Mouse (Mus musculus) C2C12 (cell line): ENCODE results near the gene Ifnb1. TPM values are rescaled to one million over a fixed set of nuclear protein-coding genes. Genes with fewer than 3 reads are reported as not detected.
A peak's percentile ranks its signal among the peaks of the same experiment; 100 is the strongest.

Experiments
- H3K27me3 ChIP-seq: one replicate; pipeline ENCODE4 v1.6.1; 2011; ENCODE audit not compliant: control insufficient read depth, insufficient read depth, insufficient read length
- H3K36me3 ChIP-seq: one replicate; pipeline ENCODE4 v1.6.1; 2011; ENCODE audit not compliant: control insufficient read depth, insufficient read depth
- H3K4me3 ChIP-seq: one replicate; pipeline ENCODE4 v1.5.1; 2011; ENCODE audit warnings: mild to moderate bottlenecking, control low read depth; ENCODE audit not compliant: poor library complexity, insufficient read depth, severe bottlenecking
- H3K79me2 ChIP-seq: one replicate; pipeline ENCODE4 v1.6.1; 2011; ENCODE audit not compliant: control insufficient read depth, insufficient read depth
- H3K79me3 ChIP-seq: one replicate; pipeline ENCODE4 v1.6.1; 2011; ENCODE audit warnings: low read depth, control low read depth
- H3ac ChIP-seq: one replicate; pipeline ENCODE3; 2011; ENCODE audit warnings: low read depth; ENCODE audit not compliant: control insufficient read depth, insufficient read length
- CEBPB ChIP-seq: IDR thresholded peaks from one replicate; pipeline ENCODE4 v1.6.1; 2011; ENCODE audit warnings: low read depth, mild to moderate bottlenecking, control low read depth, moderate library complexity
- CTCF ChIP-seq: IDR thresholded peaks from one replicate; pipeline ENCODE4 v1.5.1; 2011; ENCODE audit not compliant: control insufficient read depth, insufficient read depth, insufficient read length
- FOSL1 ChIP-seq: IDR thresholded peaks from one replicate; pipeline ENCODE4 v1.8.0; 2011; ENCODE audit warnings: mild to moderate bottlenecking, low read length; ENCODE audit not compliant: poor library complexity, insufficient read depth, severe bottlenecking
- MAX ChIP-seq: IDR thresholded peaks from one replicate; pipeline ENCODE4 v1.6.1; 2011; ENCODE audit warnings: mild to moderate bottlenecking, control low read depth
- MYOD1 ChIP-seq: IDR thresholded peaks from one replicate; pipeline ENCODE4 v1.6.1; 2011; ENCODE audit warnings: low read depth; ENCODE audit not compliant: control insufficient read depth, insufficient read length
- MYOG ChIP-seq: IDR thresholded peaks from one replicate; pipeline ENCODE4 v1.6.1; 2011; ENCODE audit not compliant: control insufficient read depth, insufficient read length; ENCODE audit errors: extremely low read depth
- USF1 ChIP-seq: IDR thresholded peaks from one replicate; pipeline ENCODE4 v1.6.1; 2011; ENCODE audit warnings: low read depth, mild to moderate bottlenecking, control low read depth, moderate library complexity
- polyA plus RNA-seq: library from polyadenylated mRNA; unstranded; fragments of >200 nt; fragmentation: generic; extraction: Trizol; gene quantifications from one replicate; pipeline ENCODE4 v1.2.1, GENCODE M21; 2012; ENCODE audit warnings: missing spikeins

Ifnb1 gene
- polyA plus RNA-seq, 1 experiment = not detected

DNA sequence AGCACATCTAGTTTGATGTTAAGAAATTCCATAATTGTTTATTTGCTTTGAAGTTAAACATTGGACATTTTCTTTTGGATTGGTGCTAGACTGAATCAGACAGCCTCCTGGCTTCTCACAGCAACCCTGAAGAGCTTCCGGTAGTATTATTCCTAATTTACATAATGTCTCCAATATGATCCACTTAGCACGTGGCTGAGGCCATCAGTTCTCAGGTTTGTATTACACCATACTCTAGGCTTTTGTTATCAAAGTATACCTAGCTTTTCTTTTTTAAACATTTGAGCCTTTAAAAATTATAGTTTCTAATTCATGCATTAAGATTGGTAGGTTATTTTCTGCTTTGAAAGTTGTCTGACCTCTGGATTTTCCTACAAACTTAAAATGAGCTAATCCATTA lies 7.3 kb downstream of the Ifnb1 start:
- H3K36me3 ChIP-seq = no peaks in the 10 kb centered on the region
- no peak overlapping the region for H3K4me3 ChIP-seq
- H3K79me2 ChIP-seq = no peaks in the 10 kb centered on the region
- TF ChIP-seq MYOG (no peak), CTCF (no peak), USF1 (no peak), MAX (no peak), FOSL1 (no peak), CEBPB (no peak), MYOD1 (no peak)
- no peaks in the 10 kb centered on the region for H3K27me3 ChIP-seq
- H3K79me3 ChIP-seq = no peaks in the 10 kb centered on the region
- no peak overlapping the region for H3ac ChIP-seq

DNA sequence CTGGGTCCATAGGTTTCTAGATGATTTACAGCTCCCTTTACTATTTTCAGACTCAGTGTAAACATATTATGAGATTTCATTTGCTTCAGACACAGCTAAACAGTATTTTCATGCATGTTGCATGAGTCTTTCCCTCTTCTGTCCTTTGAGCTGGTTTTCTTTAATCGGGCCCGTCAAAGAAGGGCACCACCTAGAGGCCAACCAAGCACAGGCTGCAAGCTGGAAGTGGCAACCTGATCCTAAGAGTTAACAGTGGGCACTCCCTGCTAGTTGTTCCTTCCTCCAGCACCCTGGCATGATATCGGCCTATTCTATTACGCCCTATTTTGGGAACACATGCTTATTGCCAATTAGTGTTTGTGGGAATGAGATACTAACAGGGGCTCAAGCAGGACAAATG lies 8.2 kb downstream of the Ifnb1 start:
- TF ChIP-seq USF1 (no peak), CTCF (peak; percentile 44)
- no peak overlapping the region for H3ac ChIP-seq
- no peak overlapping the region for H3K4me3 ChIP-seq
- no peaks in the 10 kb centered on the region for H3K36me3 ChIP-seq
- no peaks in the 10 kb centered on the region for H3K79me3 ChIP-seq
- H3K79me2 ChIP-seq = no peaks in the 10 kb centered on the region
- no peaks in the 10 kb centered on the region for H3K27me3 ChIP-seq

DNA sequence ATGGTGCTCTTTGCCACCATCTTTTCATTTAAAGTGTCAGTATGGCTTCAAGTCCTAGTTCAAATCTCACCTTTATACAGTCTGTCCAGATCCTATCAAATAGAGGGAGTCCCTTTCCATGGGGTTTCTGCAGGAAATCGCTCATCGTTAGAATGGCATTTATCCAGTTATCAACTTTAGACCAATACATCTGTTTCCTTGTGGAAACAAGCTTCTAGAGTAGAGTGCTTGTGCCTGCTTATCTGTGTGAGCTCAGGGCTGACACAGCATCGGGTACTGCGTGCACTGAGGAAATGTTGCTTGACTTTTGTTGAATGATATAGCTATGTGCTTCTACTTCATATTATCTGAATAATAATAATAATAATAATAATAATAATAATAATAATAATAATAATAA lies 8.8 kb downstream of the Ifnb1 start:
- H3K79me2 ChIP-seq = no peaks in the 10 kb centered on the region
- H3K36me3 ChIP-seq = no peaks in the 10 kb centered on the region

DNA sequence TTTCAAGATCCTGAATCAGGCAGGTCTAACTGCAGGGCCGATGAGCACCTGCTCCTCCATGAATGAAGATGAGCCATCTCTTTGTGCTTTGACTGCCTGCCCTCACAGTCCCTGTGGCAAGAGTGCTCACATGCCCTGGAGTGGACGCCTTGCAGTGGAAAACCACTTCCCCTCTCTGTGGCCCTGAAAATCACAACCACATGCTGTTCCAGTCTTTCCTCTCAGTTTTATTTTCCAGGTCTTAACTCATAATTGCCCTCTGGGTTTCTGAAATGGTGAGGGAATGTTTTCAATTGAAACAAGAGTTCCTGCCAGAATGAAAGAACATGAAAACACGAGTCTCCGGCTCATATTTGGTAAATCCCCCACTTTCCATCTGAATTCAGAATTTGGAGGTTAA lies 18.8 kb downstream of the Ifnb1 start:
- H3K27me3 ChIP-seq = no peaks in the 10 kb centered on the region
- H3K4me3 ChIP-seq = no peak overlapping the region
- no peaks in the 10 kb centered on the region for H3K79me3 ChIP-seq
- H3K36me3 ChIP-seq = no peaks in the 10 kb centered on the region
- H3K79me2 ChIP-seq = no peaks in the 10 kb centered on the region
- TF ChIP-seq MYOG = no peak
- TF ChIP-seq FOSL1 = no peak
- TF ChIP-seq MYOD1 = no peak
- no peak for TF ChIP-seq CTCF
- no peak for TF ChIP-seq MAX
- TF ChIP-seq CEBPB = no peak
- no peak for TF ChIP-seq USF1
- H3ac ChIP-seq = no peak overlapping the region

More for the DNA sequence above, 8.8 kb downstream of the Ifnb1 start:
- TF ChIP-seq CEBPB = no peak
- TF ChIP-seq CTCF = no peak
- TF ChIP-seq FOSL1 = no peak
- TF ChIP-seq USF1 = no peak
- no peak for TF ChIP-seq MYOD1
- no peak for TF ChIP-seq MYOG
- TF ChIP-seq MAX = no peak
- H3K27me3 ChIP-seq = no peaks in the 10 kb centered on the region
- H3K79me3 ChIP-seq = no peaks in the 10 kb centered on the region
- no peak overlapping the region for H3ac ChIP-seq
- no peak overlapping the region for H3K4me3 ChIP-seq

DNA sequence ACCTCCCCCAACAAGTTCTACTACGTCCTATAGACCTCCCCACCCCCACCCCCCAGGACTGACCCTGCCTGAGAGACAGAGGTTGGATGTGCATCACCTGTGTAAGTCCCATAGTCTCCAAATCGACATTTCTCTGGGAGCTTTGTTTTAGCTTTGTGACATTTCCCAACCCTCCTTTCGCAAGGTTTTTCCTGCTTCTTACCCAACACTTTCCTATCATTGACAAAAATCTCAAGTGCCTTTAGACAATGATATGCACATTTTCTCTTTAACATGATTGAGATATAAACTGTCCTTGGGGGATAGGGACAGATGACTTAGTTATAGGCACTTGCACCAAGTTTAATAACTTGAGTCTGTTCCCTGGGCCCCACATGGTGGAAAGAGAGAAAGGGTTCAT lies 21.3 kb downstream of the Ifnb1 start:
- Histone ChIP-seq H3K79me2 (no peaks in the 10 kb centered on the region), H3ac (no peak overlapping the region), H3K36me3 (no peaks in the 10 kb centered on the region), H3K79me3 (no peaks in the 10 kb centered on the region), H3K4me3 (no peak overlapping the region), H3K27me3 (no peaks in the 10 kb centered on the region)
- no peak for TF ChIP-seq USF1
- no peak for TF ChIP-seq MYOG
- no peak for TF ChIP-seq FOSL1
- no peak for TF ChIP-seq MYOD1
- no peak for TF ChIP-seq CTCF
- no peak for TF ChIP-seq CEBPB
- no peak for TF ChIP-seq MAX

DNA sequence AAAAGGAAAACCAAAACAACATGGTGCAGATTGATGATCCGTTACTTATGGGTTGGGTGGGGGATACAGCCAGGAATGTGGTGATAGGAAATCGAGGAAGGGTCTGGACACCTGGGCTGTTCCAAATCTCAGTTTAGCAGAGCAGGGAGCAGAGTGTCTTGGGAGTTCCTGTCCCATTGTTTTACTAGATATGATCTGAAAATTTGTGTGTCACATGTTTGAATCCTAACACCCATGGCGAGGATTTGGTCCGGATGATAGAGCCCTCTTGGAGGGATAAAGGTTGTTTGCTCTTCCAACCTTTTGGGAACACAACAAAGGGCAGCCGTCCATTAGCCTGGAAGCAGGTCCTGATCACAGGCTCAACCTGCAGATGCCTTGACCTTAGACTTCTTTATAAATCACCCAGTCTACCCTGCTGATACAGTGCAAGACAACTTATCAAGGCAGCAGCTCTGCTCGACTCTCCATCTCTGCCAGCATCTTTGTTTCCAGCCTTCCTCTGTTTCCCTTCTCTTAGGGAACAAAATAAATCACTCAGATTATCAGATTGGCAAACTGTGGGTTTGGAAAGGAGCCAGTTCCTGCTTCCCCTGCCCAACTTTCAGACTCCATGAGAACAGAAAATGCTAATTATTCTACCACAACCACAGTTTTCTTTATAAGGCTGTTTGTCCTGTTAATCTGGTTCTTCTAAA lies 26.1 kb downstream of the Ifnb1 start:
- no peak overlapping the region for H3ac ChIP-seq
- H3K36me3 ChIP-seq = no peaks in the 10 kb centered on the region
- no peak overlapping the region for H3K4me3 ChIP-seq
- H3K79me3 ChIP-seq = no peaks in the 10 kb centered on the region
- H3K79me2 ChIP-seq = no peaks in the 10 kb centered on the region
- H3K27me3 ChIP-seq = no peaks in the 10 kb centered on the region
- TF ChIP-seq MYOG (no peak), USF1 (no peak), CEBPB (no peak), MYOD1 (no peak), CTCF (no peak), MAX (no peak), FOSL1 (no peak)
